Mouse (Mus musculus): Measurements from ENCODE around the gene Ptrh2. TPM values are rescaled to one million over a fixed set of nuclear protein-coding genes. Genes with fewer than 3 reads are reported as not detected.

Gene Ptrh2
- polyA plus RNA-seq, 1 experiment from 2014 or later, result 23.0 TPM

DNA sequence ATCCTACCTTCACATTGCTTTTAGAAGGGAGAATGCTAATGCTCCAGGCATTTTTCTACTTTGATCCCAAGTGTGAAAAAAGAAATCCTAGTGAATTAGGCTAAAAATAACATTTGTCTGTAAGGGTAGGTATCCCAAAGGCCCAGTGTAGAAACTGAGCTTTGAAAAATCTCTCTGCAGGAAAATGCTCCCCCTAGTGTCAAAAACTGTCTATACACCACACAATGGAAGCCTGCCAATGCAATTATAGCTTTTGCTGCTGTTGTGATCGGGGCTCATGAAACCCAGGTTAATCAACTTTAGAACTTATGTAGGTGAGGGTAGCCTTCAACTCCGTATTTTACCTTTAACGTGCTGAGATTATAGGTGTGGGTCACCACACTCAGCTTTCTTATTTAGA, 30.3 kb upstream of the Ptrh2 start:
- Histone ChIP-seq H3K27me3 (no peaks in the 10 kb centered on the region), H3K4me1 (replicated peaks) (peaks cover 24% of the 10 kb centered on the region), H3K9me3 (replicated peaks) (no peaks in the 10 kb centered on the region), H3K9ac (no peak overlapping the region), H3K4me3 (replicated peaks) (no peak overlapping the region), H3K27ac (no peak overlapping the region), H3K36me3 (peaks cover 20% of the 10 kb centered on the region; the same call in 1 of the 2 replicates), H3K4me2 (no peak overlapping the region)
- peak; percentile 50 for DNase-seq
- 29% methylated on average over 3 of the region's 3 CpGs for WGBS (ENCODE audit: insufficient replicate concordance)
- no peak for ATAC-seq (ENCODE audit: low read depth)

DNA sequence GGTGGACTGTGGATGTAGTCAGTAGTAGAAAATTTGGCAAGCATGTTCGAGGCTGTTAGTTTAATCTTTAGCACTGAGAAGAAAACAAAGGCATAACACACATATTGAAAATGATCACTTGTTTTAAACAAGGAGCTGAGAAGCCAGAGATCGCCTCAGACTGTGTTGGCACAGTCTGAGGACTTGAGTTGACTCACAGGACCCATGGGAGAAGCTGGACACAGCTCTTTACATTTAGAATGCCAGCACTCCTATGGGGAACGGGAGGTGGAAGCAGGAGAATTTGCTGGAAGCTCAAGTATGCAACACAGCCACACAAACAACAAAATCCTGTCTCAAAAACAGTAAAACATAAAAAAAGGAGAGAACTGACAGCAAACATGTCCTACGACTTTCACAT, 29.7 kb upstream of the Ptrh2 start:
- Histone ChIP-seq H3K4me1 (replicated peaks) (peaks cover 27% of the 10 kb centered on the region), H3K4me2 (no peak overlapping the region), H3K27ac (peak overlapping the region; percentile 47; the same call in 1 of the 2 replicates), H3K9ac (no peak overlapping the region), H3K4me3 (replicated peaks) (no peak overlapping the region), H3K9me3 (replicated peaks) (no peaks in the 10 kb centered on the region), H3K27me3 (no peaks in the 10 kb centered on the region), H3K36me3 (peaks cover 23% of the 10 kb centered on the region)
- DNase-seq (no peak), ATAC-seq (ENCODE audit: low read depth) (no peak)
- WGBS (ENCODE audit: insufficient replicate concordance), result 80% methylated on average over 4 of the region's 4 CpGs

- WGBS (ENCODE audit: insufficient replicate concordance), result 66% methylated on average over 1 of the region's 1 CpGs
- Histone ChIP-seq H3K4me2 (no peak overlapping the region), H3K36me3 (peaks cover 31% of the 10 kb centered on the region), H3K4me3 (replicated peaks) (no peak overlapping the region), H3K27me3 (no peaks in the 10 kb centered on the region), H3K9ac (no peak overlapping the region), H3K9me3 (replicated peaks) (no peaks in the 10 kb centered on the region), H3K27ac (peak overlapping the region; percentile 90), H3K4me1 (replicated peaks) (peaks cover 27% of the 10 kb centered on the region)
- no peak for DNase-seq
- no peak for ATAC-seq (ENCODE audit: low read depth)
Observed at GRCm38 (mm10) chr11:86655671-86656070, 28.1 kb upstream of the Ptrh2 start.

DNA sequence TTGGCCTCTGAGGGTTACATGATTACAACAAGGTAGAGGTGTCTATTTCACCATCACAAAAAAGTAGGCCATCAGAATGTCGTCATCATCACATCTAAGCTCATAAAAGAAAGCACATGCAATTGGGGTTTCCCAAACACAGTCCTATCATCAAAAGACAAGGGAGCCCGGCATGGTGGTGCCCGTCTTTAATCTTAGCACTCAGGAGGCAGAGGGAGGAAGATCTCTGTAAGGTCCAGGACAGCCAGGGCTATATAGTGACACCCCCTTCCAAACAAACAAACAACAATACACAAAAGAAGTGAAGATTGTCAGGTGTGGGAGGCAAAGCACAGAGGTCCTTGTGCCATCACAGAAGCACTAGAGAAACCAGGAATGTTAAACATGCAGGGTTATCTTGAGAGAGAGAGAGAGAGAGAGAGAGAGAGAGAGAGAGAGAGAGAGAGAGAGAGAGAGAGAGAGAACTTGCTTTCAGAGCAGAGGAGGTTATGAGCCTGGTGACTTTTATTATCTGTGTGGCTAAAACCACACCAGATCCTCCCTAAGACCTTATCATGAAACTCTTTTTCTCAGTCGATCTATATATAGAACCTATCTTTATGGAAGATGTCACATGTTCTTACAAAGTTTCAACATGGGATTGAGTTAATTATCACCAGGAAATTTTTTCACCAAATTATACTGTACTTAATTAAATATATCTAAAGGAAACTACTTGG, 26.8 kb upstream of the Ptrh2 start:
- H3K27ac ChIP-seq, result peak overlapping the region; percentile 90
- 35% methylated on average over 4 of the region's 4 CpGs for WGBS (ENCODE audit: insufficient replicate concordance)
- peaks cover 44% of the 10 kb centered on the region for H3K36me3 ChIP-seq
- no peaks in the 10 kb centered on the region for H3K9me3 ChIP-seq (replicated peaks)
- peak; percentile 82 for ATAC-seq (ENCODE audit: low read depth)
- peak overlapping the region; percentile 42 for H3K4me2 ChIP-seq
- peak overlapping the region; percentile 7; the same call in 1 of the 2 replicates for H3K4me3 ChIP-seq (replicated peaks)
- peak overlapping the region; percentile 51 for H3K9ac ChIP-seq
- H3K4me1 ChIP-seq (replicated peaks), result peaks cover 34% of the 10 kb centered on the region
- no peaks in the 10 kb centered on the region for H3K27me3 ChIP-seq
- no peak for DNase-seq

DNA sequence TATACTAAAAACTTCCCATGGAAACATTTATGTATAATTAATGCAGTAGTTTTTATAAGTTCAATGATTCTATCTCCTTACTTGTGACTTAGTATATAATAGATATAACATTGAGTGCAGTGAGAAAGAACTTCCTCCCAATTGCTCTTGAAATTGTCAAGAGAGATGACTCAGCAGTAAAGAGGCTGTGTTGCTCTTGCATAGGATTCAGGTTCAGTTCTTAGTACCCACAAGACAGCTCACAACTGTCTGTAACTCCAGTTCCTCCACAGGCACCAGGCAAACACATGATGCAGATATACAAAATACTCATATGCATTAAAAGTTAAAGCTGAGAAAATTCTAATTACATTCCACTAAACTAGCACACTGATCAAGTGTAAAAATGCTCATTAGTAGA, 25.9 kb upstream of the Ptrh2 start:
- H3K9ac ChIP-seq, result no peak overlapping the region
- no peaks in the 10 kb centered on the region for H3K9me3 ChIP-seq (replicated peaks)
- H3K36me3 ChIP-seq, result peaks cover 47% of the 10 kb centered on the region
- no peak overlapping the region for H3K4me3 ChIP-seq (replicated peaks)
- ATAC-seq (ENCODE audit: low read depth) (peak; percentile 57; the same call in 1 of the 2 replicates), DNase-seq (no peak)
- peaks cover 42% of the 10 kb centered on the region for H3K4me1 ChIP-seq (replicated peaks)
- H3K4me2 ChIP-seq, result no peak overlapping the region
- no peaks in the 10 kb centered on the region for H3K27me3 ChIP-seq
- peak overlapping the region; percentile 74 for H3K27ac ChIP-seq

DNA sequence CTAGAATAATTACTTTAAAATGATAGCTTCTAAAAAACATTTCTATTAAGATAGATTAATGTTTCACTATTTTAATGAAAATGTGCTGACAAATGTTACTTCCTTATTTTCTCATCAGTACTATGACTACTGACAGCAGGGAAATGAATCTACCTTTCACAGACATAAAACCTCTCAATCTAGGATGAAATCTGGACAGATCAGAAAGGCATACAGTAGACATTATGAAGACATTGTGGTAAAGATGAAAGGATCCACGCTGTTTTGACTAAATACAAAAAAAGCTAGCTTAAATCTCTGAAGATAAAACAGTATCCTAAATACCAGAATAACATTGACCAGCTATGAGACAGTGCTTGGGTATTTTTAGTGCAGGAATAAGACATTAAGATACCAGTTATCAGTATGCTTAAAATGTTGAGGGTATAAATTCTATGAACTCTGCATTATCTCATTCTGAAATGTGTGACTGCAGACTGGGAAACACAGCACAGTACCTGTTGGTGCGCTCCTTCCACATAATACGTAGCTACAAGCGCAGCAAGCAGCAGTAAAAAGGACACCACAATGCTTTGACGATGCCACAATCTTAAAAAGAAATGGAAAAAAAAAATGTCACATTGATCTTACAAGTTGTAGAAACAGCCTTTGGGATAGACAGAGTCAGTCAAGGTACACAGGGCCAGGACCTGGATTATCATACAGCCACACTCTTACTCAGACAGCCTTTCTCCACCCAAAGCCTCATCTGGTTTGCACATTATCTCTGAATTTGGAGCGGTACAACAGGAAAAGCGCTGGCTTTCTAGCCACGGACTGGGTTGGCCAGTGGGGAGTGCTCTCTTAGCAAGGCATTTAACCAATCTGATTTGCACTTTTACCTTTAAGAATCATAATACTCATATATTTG, 20.5 kb upstream of the Ptrh2 start:
- 28% methylated on average over 8 of the region's 8 CpGs for WGBS (ENCODE audit: insufficient replicate concordance)
- H3K9me3 ChIP-seq (replicated peaks), result no peaks in the 10 kb centered on the region
- H3K4me2 ChIP-seq, result peak overlapping the region; percentile 61
- H3K4me1 ChIP-seq (replicated peaks), result peaks cover 68% of the 10 kb centered on the region
- ATAC-seq (ENCODE audit: low read depth) (peak; percentile 98), DNase-seq (peak; percentile 77)
- peaks cover 49% of the 10 kb centered on the region for H3K36me3 ChIP-seq
- H3K27ac ChIP-seq, result peak overlapping the region; percentile 98
- H3K4me3 ChIP-seq (replicated peaks), result peak overlapping the region; percentile 32
- H3K9ac ChIP-seq, result peak overlapping the region; percentile 61
- no peaks in the 10 kb centered on the region for H3K27me3 ChIP-seq

GRCm38 (mm10) chr11:86663977-86664376, 19.8 kb upstream of the Ptrh2 start:
- Histone ChIP-seq H3K36me3 (peaks cover 47% of the 10 kb centered on the region), H3K4me1 (replicated peaks) (peaks cover 70% of the 10 kb centered on the region), H3K27me3 (no peaks in the 10 kb centered on the region), H3K4me2 (peak overlapping the region; percentile 61), H3K9me3 (replicated peaks) (no peaks in the 10 kb centered on the region), H3K9ac (peak overlapping the region; percentile 61), H3K27ac (peak overlapping the region; percentile 98), H3K4me3 (replicated peaks) (0 out of 2 replicates have a peak overlapping the region, but pooled peaks have one; percentile 14)
- peak; percentile 60 for ATAC-seq (ENCODE audit: low read depth)
- no peak for DNase-seq

GRCm38 (mm10) chr11:86664406-86664805, 19.4 kb upstream of the Ptrh2 start:
- DNase-seq, result no peak
- Histone ChIP-seq H3K4me2 (peak overlapping the region; percentile 61), H3K27me3 (no peaks in the 10 kb centered on the region), H3K9me3 (replicated peaks) (no peaks in the 10 kb centered on the region), H3K4me1 (replicated peaks) (peaks cover 74% of the 10 kb centered on the region), H3K27ac (peak overlapping the region; percentile 98), H3K4me3 (replicated peaks) (0 out of 2 replicates have a peak overlapping the region, but pooled peaks have one; percentile 14), H3K36me3 (peaks cover 43% of the 10 kb centered on the region), H3K9ac (peak overlapping the region; percentile 61)
- 71% methylated on average over 3 of the region's 3 CpGs for WGBS (ENCODE audit: insufficient replicate concordance)
- ATAC-seq (ENCODE audit: low read depth), result no peak

DNA sequence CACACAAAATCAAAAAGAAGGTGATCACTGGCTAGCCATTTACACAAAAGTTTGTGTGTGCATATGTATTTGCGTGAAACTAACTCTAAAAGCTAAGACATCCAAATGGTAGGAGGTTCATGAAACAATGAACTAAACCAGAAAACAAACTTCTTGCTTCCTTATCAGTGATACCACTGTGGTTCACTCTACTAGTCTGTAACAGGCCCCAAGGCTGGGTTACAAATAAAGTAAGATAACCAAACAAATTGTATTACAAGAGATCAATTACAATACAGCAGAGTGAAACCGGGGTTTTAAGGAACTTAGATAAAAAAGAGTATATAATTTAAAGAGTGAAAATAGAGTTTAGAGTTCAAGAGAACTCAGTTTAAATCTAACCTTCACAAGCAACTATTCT, 16.2 kb upstream of the Ptrh2 start:
- no peak for DNase-seq
- Histone ChIP-seq H3K36me3 (peaks cover 20% of the 10 kb centered on the region), H3K9ac (peak overlapping the region; percentile 54; the same call in 1 of the 2 replicates), H3K4me2 (peak overlapping the region; percentile 47), H3K4me3 (replicated peaks) (no peak overlapping the region), H3K9me3 (replicated peaks) (no peaks in the 10 kb centered on the region), H3K4me1 (replicated peaks) (peaks cover 86% of the 10 kb centered on the region), H3K27ac (peak overlapping the region; percentile 92), H3K27me3 (no peaks in the 10 kb centered on the region)
- WGBS (ENCODE audit: insufficient replicate concordance), result 37% methylated on average over 2 of the region's 2 CpGs
- ATAC-seq (ENCODE audit: low read depth), result no peak

- Histone ChIP-seq H3K36me3 (peaks cover 18% of the 10 kb centered on the region), H3K27ac (peak overlapping the region; percentile 92), H3K27me3 (no peaks in the 10 kb centered on the region), H3K9ac (peak overlapping the region; percentile 54), H3K4me2 (peak overlapping the region; percentile 47), H3K4me1 (replicated peaks) (peaks cover 87% of the 10 kb centered on the region), H3K9me3 (replicated peaks) (no peaks in the 10 kb centered on the region), H3K4me3 (replicated peaks) (no peak overlapping the region)
- DNase-seq (no peak), ATAC-seq (ENCODE audit: low read depth) (no peak)
- 58% methylated on average over 3 of the region's 3 CpGs for WGBS (ENCODE audit: insufficient replicate concordance)
Observed at GRCm38 (mm10) chr11:86668169-86668568, 15.6 kb upstream of the Ptrh2 start.

DNA sequence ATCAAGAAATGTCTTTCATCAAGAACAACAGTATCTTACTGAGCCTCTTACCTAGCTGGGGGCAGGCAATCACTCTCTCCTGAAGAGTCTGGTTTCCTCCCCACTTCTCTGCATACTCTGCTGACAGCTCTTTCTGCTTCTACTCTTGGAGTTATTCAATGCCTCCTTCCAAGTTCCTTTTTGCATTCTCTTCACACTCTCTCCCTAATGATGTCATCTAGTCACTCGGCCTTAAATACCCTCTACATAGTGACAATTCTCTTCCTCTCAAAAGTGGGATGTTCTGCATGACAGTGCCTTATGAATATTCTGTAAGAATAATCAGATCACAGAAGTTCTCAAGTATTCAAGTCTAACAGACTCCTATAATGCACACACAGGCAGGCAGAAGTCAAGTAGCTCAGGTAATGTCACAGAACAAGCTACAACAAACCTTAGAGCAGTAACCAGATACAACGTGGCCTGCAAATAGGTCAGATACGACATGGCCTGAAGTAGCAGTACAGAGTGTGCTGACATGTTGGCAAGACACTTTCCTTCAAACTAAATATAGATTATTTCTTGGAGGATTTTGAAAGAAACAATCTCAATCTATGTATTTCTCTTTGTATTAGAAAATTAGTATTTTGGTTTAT, 12.6 kb upstream of the Ptrh2 start:
- H3K36me3 ChIP-seq, result no peaks in the 10 kb centered on the region
- peaks cover 85% of the 10 kb centered on the region for H3K4me1 ChIP-seq (replicated peaks)
- H3K4me3 ChIP-seq (replicated peaks), result no peak overlapping the region
- peak overlapping the region; percentile 47 for H3K27ac ChIP-seq
- H3K9me3 ChIP-seq (replicated peaks), result no peaks in the 10 kb centered on the region
- no peaks in the 10 kb centered on the region for H3K27me3 ChIP-seq
- 0 out of 2 replicates have a peak overlapping the region, but pooled peaks have one; percentile 0 for H3K9ac ChIP-seq
- WGBS (ENCODE audit: insufficient replicate concordance), result 60% methylated on average over 3 of the region's 3 CpGs
- no peak for DNase-seq
- no peak for ATAC-seq (ENCODE audit: low read depth)
- no peak overlapping the region for H3K4me2 ChIP-seq
